Mouse (Mus musculus) gastrocnemius, postnatal 14 days (tissue): ENCODE results near the gene Sag. TPM values are rescaled to one million over a fixed set of nuclear protein-coding genes. Genes with fewer than 3 reads are reported as not detected.

Source experiments
- DNase-seq: peaks from one replicate; pipeline ENCODE4 v3.0.0; 2021; ENCODE audit warnings: mixed read lengths
- intact Hi-C: fragments of 180-260 bp; cut with DNase I; formaldehyde crosslinking; loops from one replicate; pipeline ENCODE4 v1.15.1; 2025; ENCODE audit warnings: low total_unique reads
- total RNA-seq, 2 experiments: library from RNA; stranded (reverse); gene quantifications; 2 replicates each; pipeline ENCODE4 v1.2.3; 2021

Gene Sag
- total RNA-seq, 2 experiments from 2014 or later = 0.13 to 0.14 TPM

DNA sequence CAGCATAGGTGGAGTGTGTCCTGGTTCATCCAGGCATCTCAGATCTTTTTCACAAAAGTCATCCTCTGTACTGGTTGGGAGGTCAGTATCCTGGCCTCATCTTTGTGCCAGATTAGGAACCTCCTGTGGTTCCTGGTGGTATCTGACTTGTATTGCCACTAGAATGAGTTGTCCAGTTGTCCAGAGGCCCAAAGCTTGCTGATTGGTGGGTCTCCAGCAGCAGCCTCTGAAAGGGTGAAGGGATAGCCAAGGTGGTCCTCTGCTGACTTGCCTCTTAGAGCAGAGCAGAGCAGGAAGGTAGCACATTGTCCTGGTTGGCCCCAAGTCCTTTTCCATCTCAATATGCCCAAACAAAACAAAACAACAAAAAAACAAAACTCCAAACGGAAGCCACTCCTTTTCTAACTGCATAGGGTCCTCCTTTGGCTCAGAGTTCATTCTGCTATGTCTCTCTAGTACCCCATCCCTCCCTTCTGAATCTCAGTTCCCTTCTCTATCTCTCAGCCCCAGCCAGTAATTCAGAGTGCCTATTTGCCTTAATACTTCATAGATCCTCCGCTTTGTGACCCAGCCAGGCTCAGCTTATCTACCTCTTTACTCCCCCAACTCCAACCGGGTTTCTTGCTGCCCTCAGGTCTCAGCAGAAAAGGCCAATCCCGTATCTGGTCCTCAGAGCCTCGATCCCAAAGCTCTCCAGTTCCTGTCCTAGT lies 48.8 kb downstream of the Sag start:
- no peak for DNase-seq
- intact Hi-C loops = no loop called here

DNA sequence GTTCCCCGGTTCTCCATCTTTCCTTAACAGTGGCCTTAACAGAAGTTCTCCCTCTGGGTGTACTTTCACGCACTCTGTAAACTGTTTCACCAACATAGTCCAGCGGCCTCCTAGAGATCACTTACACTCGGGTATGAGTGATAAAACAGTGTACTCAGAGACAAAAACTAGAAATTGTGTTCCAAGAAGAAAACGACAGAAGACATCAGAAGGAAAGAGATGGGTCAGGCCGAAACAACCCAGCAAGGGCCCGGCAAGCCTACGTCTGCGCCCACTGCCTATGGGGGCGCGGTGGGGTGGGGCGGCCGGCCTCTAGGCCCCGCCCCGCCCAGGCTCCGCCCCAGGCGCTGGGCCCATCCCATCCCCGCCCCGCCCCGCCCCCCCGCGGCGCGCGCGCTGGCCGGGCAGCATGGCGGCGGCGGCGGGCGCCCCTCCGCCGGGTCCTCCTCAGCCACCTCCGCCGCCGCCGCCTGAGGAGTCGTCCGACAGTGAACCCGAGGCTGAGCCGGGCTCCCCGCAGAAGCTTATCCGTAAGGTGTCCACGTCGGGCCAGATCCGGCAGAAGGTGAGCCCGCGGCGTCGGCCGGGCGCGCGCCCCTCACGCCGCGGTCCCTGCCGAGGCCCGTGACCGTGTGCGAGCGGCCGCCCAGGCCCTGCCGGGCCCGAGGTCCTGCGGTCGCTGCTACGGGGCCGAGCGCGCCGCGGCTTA lies 49.6 kb downstream of the Sag start, which contains the start of gene Dgkd:
TSS of gene Dgkd (plus strand) at position 396 of the 709 bp plus-strand sequence.
- intact Hi-C loops = no loop called here

DNA sequence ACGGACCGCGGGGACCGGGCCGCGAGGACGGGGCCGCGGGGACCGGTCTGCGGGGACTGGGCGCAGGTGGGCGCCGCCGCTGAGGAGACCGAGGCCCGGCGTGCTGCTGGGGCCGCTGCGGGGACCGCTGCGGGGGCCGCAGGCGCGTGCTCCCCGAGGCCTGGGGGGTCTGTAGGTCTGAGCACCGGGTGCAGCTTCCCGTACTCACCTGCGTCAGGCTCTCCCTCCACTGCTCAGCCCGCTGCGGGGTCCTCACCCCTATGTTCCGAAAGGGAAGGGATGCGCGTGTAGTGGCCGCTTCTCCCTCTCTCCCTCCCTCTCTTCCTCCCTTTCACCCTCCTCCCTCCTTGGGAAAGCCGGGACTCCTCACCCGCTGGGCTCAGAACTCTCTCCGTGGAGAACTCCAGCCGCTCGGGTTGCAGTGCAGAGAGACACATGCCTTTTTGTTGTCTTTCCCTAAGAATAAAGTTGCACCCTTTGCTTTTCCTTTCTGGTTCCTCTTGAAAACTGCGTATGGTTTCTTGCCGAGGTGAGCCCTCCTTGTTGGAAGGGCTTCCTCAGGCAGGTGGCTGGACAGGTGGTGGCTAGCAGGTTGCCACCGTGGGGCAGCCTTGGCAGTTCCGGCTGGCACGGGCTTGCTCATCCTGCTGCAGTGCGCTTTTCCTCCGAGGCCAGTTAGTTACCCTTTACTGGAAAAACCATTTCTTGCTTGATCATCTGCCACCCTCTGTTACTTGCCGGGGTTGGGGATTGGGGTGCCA lies 50.3 kb downstream of the Sag start:
- DNase-seq = no peak
- intact Hi-C loops = no loop called here

More for the DNA sequence above, 49.6 kb downstream of the Sag start, which contains the start of gene Dgkd:
- DNase-seq = peak; percentile 79

DNA sequence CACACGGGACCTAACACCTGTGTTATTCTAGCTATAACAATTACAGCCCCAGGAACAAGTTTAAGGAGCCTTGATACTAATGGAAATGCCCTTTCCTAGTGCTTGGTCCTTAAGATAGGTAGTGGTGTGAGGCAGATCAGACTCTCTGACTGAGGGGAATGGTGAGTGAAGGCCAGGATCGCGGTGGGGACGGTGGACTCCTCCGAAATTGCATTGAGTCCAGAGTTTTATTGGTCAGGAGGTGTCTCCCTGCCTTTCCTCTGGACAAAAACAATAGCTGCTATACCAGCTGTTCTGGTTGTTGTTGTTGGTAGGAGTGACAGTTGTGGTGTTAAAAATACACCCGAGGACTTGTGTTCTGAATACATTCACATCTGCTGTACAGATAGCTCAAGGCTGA lies 50.9 kb downstream of the Sag start:
- DNase-seq = no peak
- intact Hi-C loops = no loop called here

DNA sequence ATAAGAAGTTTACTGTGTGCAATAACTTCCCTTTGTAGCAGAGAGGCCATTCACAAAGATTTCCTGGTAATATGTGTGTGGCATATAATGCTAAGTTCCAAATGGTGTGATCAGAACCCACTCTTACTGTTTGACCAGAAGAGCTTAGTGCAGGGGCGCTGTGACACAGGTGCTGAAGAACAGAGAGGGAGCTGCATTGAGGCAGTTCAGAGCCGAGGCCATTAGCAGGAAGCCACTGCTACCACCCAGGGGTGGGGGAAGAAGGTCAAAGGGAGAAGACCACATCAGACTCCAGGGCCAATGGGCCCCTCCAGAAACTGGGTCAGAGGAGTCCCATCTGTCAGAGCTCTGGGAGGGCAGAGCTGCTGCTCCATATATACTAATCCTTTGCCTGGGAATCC lies 51.4 kb downstream of the Sag start:
- intact Hi-C loops = no loop called here
- DNase-seq = no peak

DNA sequence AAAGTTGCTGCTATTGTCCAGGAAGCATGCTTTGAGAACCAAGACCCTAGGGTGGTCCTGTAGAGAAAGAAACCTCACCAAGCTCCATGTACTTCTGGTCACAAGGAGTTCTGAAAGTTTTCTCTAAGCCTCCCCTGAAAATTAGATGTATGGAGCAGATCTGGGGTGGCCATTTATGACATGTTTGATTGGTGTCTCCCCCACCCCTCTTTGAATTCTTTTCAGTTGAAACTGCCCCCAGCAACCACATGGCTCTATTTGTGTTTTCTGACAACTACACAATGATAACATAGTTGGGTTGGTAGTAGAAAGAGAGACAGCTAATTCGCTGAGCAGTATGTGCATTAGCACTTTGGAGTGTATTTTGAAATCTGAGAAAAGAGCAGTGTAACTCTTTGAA lies 52.0 kb downstream of the Sag start:
- no peak for DNase-seq
- intact Hi-C loops = no loop called here

DNA sequence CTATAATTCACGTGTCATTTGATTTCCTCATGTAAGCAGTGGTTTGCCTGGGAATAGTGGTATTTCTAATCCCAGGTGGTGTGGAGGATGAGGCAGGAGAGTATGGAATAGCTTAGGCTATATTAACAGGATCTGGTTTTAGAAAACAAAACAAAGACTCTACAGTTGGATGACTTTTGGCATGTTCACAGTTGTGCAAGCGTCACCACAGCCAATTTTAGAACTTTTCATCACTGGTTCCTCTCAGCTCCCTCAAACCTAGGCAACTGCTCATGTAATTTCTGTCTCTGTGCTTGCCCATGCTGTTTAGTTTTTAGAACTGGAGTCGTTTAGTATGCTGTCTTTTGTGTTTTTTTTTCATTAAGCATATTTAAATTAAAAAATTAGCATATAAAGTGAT lies 53.3 kb downstream of the Sag start:
- DNase-seq = no peak
- intact Hi-C loops = no loop called here

DNA sequence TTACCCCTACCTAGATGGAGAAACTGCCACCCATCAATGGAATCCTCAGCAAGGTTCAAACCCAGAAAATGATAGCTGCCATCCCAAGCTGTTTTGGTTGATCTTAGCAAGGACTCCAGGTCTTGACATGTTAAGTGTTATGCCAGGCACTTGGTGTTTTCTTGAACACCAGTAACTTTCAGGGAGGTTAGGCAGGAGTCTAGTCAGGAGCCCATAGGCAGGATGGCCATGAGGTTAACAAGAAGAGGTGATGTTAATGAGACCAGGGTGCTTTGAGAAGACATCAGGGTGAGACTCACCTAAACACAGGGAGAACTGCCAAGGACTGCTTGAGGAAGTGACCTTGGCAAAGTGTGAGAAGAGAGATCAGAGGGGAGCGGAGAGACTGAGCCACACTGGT lies 54.6 kb downstream of the Sag start:
- intact Hi-C loops = no loop called here
- no peak for DNase-seq

DNA sequence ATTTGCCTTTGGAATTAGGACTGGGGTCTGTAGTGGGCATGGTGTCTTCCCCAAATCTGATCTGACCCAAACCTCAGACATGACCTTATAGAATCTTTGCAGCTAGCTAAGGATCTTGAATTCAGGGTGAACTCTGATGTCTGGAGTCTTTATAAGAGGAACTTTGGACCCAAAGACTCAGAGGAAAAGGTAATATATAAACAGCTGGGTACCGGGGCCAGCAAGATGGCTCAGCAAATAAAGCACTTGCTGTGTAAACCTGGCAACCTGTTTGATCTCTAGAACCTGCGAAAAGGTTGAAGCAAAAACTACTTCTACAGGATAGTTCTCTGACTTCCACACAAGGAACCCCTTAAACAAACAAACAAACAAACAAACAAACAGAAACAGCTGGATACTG lies 55.0 kb downstream of the Sag start:
- intact Hi-C loops = no loop called here

DNA sequence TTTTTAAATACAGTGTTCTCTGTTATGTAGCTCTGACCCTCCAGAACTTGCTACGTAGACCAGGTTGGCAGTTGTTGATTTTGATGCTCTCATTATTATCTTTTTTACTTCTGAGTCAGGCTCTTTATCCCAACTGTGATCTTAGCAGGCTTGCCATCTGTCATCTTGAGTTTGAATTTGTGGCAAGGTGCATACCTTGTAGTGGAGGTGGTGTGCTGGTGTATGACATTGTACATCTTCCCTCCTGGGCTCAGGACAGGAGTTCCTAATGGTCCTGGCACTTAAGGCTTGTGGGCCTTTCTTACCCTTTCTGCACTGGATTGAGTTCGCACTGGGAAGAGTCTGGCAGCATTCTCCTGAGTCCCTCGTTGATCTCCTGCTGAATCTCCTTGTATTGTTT lies 60.1 kb downstream of the Sag start:
- intact Hi-C loops = no loop called here
- no peak for DNase-seq

More for the DNA sequence above, 55.0 kb downstream of the Sag start:
- DNase-seq = no peak

DNA sequence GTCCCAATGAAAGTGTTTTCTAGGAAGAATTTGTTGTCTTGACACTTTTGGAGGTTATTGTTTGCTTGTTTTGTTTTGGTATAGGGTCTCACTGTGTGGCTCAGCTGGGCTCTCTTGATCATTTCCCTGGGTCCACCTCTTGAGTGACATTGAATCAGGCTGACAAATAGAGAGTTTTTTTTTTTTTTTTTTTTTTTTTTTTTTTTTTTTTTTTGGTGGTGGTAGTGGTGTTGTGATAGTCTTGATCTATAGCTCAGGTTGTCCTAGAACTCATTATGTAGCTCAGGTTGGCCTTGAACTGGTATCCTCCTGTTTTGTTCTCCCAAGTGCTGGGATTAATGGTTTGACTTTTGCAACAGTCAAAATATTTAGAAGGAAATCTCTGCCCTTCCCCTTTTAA lies 61.4 kb downstream of the Sag start:
- intact Hi-C loops = no loop called here
- DNase-seq = no peak

DNA sequence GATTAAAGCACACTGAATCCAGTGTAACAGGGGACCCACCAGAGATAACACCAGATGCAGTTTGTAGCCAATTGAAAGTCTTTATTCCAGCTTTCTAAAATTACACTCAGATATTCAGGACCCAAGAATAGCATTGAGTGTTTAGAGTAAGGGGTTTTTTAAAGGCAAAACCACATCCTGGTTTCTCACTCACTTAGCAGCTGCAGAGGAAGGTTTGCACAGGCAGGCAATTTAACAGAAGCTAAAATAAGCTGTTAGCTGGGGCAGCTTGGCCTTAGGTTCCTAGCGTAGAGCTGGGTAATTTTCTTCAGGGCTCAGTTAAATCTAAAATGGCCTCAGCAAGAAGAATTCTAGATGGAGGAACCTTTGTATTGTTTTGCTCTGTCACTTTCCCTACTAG lies 63.2 kb downstream of the Sag start:
- intact Hi-C loops = no loop called here
- no peak for DNase-seq

DNA sequence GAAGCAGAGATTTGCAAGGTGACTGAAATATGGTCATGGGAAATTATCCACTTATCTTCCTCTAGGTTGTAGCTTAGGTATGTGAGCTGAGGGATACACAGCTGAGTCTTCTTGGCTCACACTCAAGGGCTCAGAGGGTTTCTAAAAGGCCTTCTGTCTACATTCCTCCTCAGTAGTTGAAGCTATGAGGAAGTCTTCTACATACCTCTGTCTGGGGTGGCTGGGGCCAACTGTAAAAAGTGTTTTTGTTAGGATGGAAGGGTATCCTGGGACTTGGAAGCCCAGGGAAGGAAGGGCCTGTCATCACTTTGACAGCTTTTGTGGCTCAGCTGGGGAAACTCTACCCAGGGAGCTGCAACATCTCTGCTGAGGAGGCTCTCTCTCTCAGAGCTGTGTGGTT lies 68.1 kb downstream of the Sag start:
- intact Hi-C loops = no loop called here
- no peak for DNase-seq

DNA sequence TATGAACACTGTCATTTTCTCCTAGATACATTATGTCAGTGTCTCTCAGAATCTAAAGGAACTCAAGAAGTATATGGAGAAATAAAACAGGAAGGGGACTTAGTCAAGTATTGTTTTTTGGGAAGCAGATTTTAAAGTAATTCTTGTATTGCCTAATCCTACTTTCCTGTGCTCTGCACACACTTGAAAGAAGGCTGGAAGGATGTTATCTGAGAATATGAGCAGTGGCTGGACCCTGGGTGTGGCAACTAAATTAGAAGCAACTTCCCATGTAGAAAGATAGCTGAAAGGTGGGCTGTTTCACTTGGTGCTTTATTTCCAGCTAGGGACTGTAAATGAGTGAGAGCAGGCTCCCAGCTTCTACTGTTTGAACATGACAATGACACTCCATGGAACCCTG lies 69.6 kb downstream of the Sag start:
- intact Hi-C loops = no loop called here
- no peak for DNase-seq

DNA sequence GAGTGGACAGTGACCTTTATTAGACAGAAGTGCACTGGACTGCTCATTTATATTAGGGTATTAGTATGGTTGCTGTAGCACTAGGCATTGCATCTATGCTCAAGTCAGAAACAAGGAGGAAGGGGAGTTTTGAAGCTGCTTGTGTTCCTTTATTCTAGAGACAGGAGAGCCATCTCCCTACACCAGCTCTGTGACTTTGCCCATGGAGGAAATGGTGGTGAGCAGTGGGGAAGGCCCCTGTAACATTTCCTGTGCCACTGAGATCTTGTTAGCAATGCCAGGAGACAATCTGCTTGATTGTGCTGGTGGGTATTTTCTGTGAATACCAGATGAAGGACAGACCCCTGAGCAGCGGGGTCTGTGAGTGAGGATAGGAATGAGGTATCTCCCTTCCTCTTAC lies 72.6 kb downstream of the Sag start:
- intact Hi-C loops = no loop called here
- DNase-seq = no peak

DNA sequence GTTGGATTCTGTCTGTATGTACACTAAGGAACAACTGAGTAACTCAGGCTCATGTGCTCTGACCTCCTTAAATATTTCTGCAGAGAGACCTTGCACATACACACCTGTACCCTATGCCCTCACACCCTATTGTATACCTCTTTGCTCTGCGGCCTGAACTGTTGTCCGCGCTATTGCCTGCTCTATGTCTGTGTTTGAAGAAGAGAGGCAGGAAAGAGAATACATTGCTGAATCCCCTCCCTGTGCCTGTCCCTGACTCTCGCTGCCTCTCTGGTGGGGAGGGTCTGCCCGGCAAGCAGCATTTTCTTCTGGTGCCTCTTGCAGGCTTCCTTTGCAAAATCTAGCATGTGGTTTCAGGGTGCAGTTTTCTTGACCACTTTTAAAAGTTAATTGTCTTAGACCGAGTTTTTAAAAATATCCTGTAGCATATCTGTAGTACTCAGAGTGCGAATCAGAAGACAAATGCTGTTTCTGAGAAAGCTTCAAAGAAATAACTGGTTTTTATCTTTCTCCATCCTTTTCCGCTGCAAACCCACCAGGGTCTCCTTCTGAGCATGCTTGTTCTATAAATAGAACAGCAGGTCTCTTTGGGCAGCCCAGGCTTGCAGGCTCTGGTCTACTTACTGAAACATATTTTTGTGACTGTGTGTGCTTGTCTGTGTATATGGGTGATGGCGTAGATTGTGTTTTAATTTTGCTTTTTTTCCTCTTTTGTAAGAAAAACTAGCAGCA lies 74.2 kb downstream of the Sag start:
- no peak for DNase-seq
- intact Hi-C loops = no loop called here

DNA sequence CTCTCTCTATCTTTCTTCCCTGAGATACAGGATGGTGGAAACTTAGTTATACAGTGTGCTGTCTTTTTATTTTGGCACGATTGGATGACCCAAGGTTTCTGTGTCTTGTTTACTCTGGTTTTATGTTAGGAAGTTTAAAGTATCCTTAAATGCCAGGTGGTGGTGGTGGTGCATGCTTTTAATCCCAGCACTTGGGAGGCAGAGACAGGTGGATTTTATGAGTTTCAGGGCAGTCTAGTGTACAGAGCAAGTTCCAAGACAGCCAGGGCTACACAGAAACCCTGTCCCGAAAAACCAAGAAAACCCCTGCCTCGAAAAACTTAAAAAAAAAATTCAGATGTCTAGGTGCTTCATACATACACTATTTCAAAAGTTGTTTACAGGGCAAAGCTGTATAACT lies 75.6 kb downstream of the Sag start:
- DNase-seq = no peak
- intact Hi-C loops = no loop called here

DNA sequence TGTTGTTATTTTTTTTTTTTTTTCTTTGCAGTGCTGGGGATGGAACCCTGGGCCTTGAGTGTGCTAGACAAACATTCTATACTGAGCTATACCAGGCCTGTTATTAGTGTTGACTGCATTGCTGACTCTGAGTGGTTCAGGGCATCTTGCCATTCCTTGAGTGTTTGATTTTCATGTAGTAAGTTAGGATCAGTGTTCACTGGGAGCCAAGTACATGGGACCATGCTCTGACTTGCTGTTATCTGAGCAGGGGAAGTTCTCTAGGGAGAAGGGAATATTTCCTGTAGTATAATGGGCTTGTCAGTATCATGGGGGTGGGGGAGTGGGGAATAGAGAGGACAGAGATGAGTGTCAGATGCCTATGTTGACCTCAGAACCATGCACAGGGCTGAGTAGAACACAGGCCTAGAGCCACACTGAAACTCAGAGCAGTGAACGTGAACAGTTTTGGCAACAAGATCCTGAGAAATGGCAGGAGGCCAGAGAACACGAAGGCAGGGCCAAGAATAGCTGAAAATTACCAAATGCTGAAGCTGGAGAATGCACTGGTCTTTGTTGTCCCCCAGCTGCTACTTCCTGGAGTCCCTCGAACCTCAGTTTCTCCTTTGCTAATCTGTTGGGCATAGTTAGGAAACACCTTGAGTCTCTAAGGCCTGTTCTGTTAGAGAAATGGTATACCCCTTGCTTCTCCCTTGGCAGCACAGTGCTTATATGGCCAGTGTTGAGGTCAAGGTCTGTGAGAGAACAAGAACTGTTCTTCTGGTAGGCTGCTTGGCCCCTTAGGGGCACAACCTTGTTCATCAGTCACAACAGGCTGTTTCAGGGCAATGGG lies 76.2 kb downstream of the Sag start:
- peak; percentile 66 for DNase-seq
- intact Hi-C loops = no loop called here

DNA sequence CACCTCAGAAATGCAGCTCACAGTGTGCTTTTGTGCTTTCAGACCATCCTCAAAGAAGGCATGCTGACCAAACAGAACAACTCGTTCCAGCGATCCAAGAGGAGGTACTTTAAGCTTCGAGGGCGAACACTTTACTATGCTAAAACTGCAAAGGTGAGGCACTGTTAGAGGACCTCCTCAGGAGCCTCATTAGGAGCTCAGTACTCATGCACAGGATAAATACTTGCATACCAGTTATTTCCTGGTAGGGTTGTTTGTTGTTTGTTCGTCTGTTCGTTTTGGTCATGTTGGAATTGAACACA lies 76.8 kb downstream of the Sag start:
- intact Hi-C loops = no loop called here
- no peak for DNase-seq
